Mouse (Mus musculus): ENCODE data around the gene Timm44. TPM values are rescaled to one million over a fixed set of nuclear protein-coding genes. Genes with fewer than 3 reads are reported as not detected.

The Timm44 gene
- polyA plus RNA-seq, 1 experiment from 2014 or later = 86.6 TPM

- CTCF ChIA-PET = interaction anchor here (1.3 kb wide), 1 partner anchor 87 kb away, joined by 3 read pairs; no protein-coding TSS in a partner anchor
- no peak for TF ChIP-seq CTCF (IDR thresholded peaks at IDR 0.05)
- in situ Hi-C loops (cut with MboI; ENCODE audit: low pct_unique_long_range_greater_than_20kb) = no loop called here
- ATAC-seq (no peak), DNase-seq (ENCODE audit: low read depth, low spot score) (no peak)
- POLR2A ChIA-PET = interaction anchor here (1.1 to 1.2 kb wide), 2 partner anchors 22 to 34 kb away, joined by 3 read pairs; no protein-coding TSS in a partner anchor
- H3K27me3 ChIP-seq = no peaks in the 10 kb centered on the region
These were observed 42.4 kb upstream of the Timm44 start for GRCm38 (mm10) chr8:4318124-4318523.

GRCm38 (mm10) chr8:4314852-4315251 is 39.1 kb upstream of the Timm44 start:
- CTCF ChIA-PET = interaction anchor here (1.3 kb wide), 1 partner anchor 16 kb away, joined by 3 read pairs; no protein-coding TSS in a partner anchor
- ATAC-seq = no peak
- H3K27me3 ChIP-seq = no peaks in the 10 kb centered on the region
- no peak for TF ChIP-seq CTCF (IDR thresholded peaks at IDR 0.05)
- in situ Hi-C loops (cut with MboI; ENCODE audit: low pct_unique_long_range_greater_than_20kb) = no loop called here
- POLR2A ChIA-PET = no interaction called here
- DNase-seq (ENCODE audit: low read depth, low spot score) = no peak

- DNase-seq (ENCODE audit: low read depth, low spot score) (no peak), ATAC-seq (peak; percentile 58)
- CTCF ChIA-PET = interaction anchor here (0.8 to 5.5 kb wide), 5 partner anchors 9 to 63 kb away, joined by 3 to 39 read pairs (median 4); no protein-coding TSS in a partner anchor
- in situ Hi-C loops (cut with MboI; ENCODE audit: low pct_unique_long_range_greater_than_20kb) = no loop called here
- TF ChIP-seq CTCF (IDR thresholded peaks at IDR 0.05) = no peak
- H3K27me3 ChIP-seq = no peaks in the 10 kb centered on the region
- POLR2A ChIA-PET = no interaction called here
These were observed 37.8 kb upstream of the Timm44 start for GRCm38 (mm10) chr8:4313254-4314124.

GRCm38 (mm10) chr8:4312104-4312503 is 36.4 kb upstream of the Timm44 start:
- no peak for ATAC-seq
- no peaks in the 10 kb centered on the region for H3K27me3 ChIP-seq
- POLR2A ChIA-PET = interaction anchor here (0.9 to 1.5 kb wide), 2 partner anchors 8 to 27 kb away, joined by 3 to 4 read pairs; no protein-coding TSS in a partner anchor
- CTCF ChIA-PET = interaction anchor here (0.8 to 5.5 kb wide), 8 partner anchors 10 to 62 kb away, joined by 3 to 39 read pairs (median 4); no protein-coding TSS in a partner anchor
- in situ Hi-C loops (cut with MboI; ENCODE audit: low pct_unique_long_range_greater_than_20kb) = no loop called here
- no peak for TF ChIP-seq CTCF (IDR thresholded peaks at IDR 0.05)
- DNase-seq (ENCODE audit: low read depth, low spot score) = no peak

GRCm38 (mm10) chr8:4305838-4306237 is 30.1 kb upstream of the Timm44 start:
- no peak for DNase-seq (ENCODE audit: low read depth, low spot score)
- in situ Hi-C loops (cut with MboI; ENCODE audit: low pct_unique_long_range_greater_than_20kb) = no loop called here
- POLR2A ChIA-PET = no interaction called here
- CTCF ChIA-PET = interaction anchor here (1.0 to 3.8 kb wide), 2 partner anchors 10 to 16 kb away, joined by 3 to 15 read pairs; no protein-coding TSS in a partner anchor
- H3K27me3 ChIP-seq = no peaks in the 10 kb centered on the region
- no peak for ATAC-seq
- TF ChIP-seq CTCF (IDR thresholded peaks at IDR 0.05) = no peak

GRCm38 (mm10) chr8:4304124-4304547 is 28.4 kb upstream of the Timm44 start:
- ChIA-PET CTCF (interaction anchor here (1.0 to 3.8 kb wide), 2 partner anchors 18 to 46 kb away, joined by 3 to 15 read pairs; no protein-coding TSS in a partner anchor), POLR2A (no interaction called here)
- in situ Hi-C loops (cut with MboI; ENCODE audit: low pct_unique_long_range_greater_than_20kb) = no loop called here
- ATAC-seq = no peak
- TF ChIP-seq CTCF (IDR thresholded peaks at IDR 0.05) = no peak
- no peaks in the 10 kb centered on the region for H3K27me3 ChIP-seq
- DNase-seq (ENCODE audit: low read depth, low spot score) = no peak

- no peak for TF ChIP-seq CTCF (IDR thresholded peaks at IDR 0.05)
These were observed 22.1 kb upstream of the Timm44 start for GRCm38 (mm10) chr8:4297822-4298221.

GRCm38 (mm10) chr8:4292738-4293137 is 17.0 kb upstream of the Timm44 start:
- TF ChIP-seq CTCF (IDR thresholded peaks at IDR 0.05) = peak; percentile 57
- POLR2A ChIA-PET = no interaction called here
- DNase-seq (ENCODE audit: low read depth, low spot score) (no peak), ATAC-seq (no peak)
- CTCF ChIA-PET = interaction anchor here (0.7 to 1.5 kb wide), 4 partner anchors 11 to 35 kb away, joined by 3 to 6 read pairs (median 3); no protein-coding TSS in a partner anchor
- no peaks in the 10 kb centered on the region for H3K27me3 ChIP-seq
- in situ Hi-C loops (cut with MboI; ENCODE audit: low pct_unique_long_range_greater_than_20kb) = no loop called here

More at GRCm38 (mm10) chr8:4297822-4298221, 22.1 kb upstream of the Timm44 start:
- ChIA-PET POLR2A (no interaction called here), CTCF (no interaction called here)
- no peak for ATAC-seq
- no peaks in the 10 kb centered on the region for H3K27me3 ChIP-seq
- in situ Hi-C loops (cut with MboI; ENCODE audit: low pct_unique_long_range_greater_than_20kb) = no loop called here
- no peak for DNase-seq (ENCODE audit: low read depth, low spot score)

GRCm38 (mm10) chr8:4276111-4276465 is 375 bp upstream of the Timm44 start:
- in situ Hi-C loops (cut with MboI; ENCODE audit: low pct_unique_long_range_greater_than_20kb) = loop anchor here (5.0 kb wide), 1 partner anchor 46 kb away; no protein-coding TSS in a partner anchor
- ChIA-PET POLR2A (interaction anchor here (0.7 to 1.4 kb wide), 2 partner anchors 10 to 18 kb away, joined by 3 read pairs; no protein-coding TSS in a partner anchor), CTCF (interaction anchor here (1.1 to 1.5 kb wide), 2 partner anchors 25 to 46 kb away, joined by 4 to 6 read pairs; no protein-coding TSS in a partner anchor)
- TF ChIP-seq CTCF (IDR thresholded peaks at IDR 0.05) = no peak
- no peaks in the 10 kb centered on the region for H3K27me3 ChIP-seq
- peak; percentile 36 for ATAC-seq
- DNase-seq (ENCODE audit: low read depth, low spot score) = no peak

- ATAC-seq = no peak
- POLR2A ChIA-PET = no interaction called here
- no peak for DNase-seq (ENCODE audit: low read depth, low spot score)
- in situ Hi-C loops (cut with MboI; ENCODE audit: low pct_unique_long_range_greater_than_20kb) = no loop called here
- H3K27me3 ChIP-seq = no peaks in the 10 kb centered on the region
- TF ChIP-seq CTCF (IDR thresholded peaks at IDR 0.05) = no peak
- CTCF ChIA-PET = no interaction called here
These were observed 6.1 kb downstream of the Timm44 start for GRCm38 (mm10) chr8:4269609-4270008.

GRCm38 (mm10) chr8:4267627-4268026 is 8.1 kb downstream of the Timm44 start:
- no peaks in the 10 kb centered on the region for H3K27me3 ChIP-seq
- in situ Hi-C loops (cut with MboI; ENCODE audit: low pct_unique_long_range_greater_than_20kb) = no loop called here
- DNase-seq (ENCODE audit: low read depth, low spot score) (no peak), ATAC-seq (no peak)
- no peak for TF ChIP-seq CTCF (IDR thresholded peaks at IDR 0.05)
- CTCF ChIA-PET = interaction anchor here (1.2 kb wide), 1 partner anchor 55 kb away, joined by 3 read pairs; no protein-coding TSS in a partner anchor
- POLR2A ChIA-PET = no interaction called here
